In genomic region chr16:18388583-18389435, GRCm38 (mm10) we compare ENCODE assay signal across 9 mouse cellular contexts. TPM values are rescaled to one million over a fixed set of nuclear protein-coding genes. Genes with fewer than 3 reads are reported as not detected.
DNase-seq lines count a peak whose midpoint lies in the region; ATAC-seq lines count a peak whose summit lies in the region.
"Had no signal": no experiment of that assay in that cellular context is flagged by ENCODE, and none has a peak within 500 bp of the region (broad histone marks: within the 10 kb centered on the region; RNA-seq: fewer than 3 reads in every experiment).

No protein-coding gene starts in this region.

- H3K4me2 ChIP-seq in heart, embryonic 12.5 days = no peak overlapping the region
- H3K4me2 ChIP-seq in hindbrain, embryonic 14.5 days (replicated peaks) = no peak overlapping the region

- no peaks in the 10 kb centered on the region for H3K27me3 ChIP-seq in heart, embryonic 12.5 days (replicated peaks)
- H3K27me3 ChIP-seq in hindbrain, embryonic 14.5 days (ENCODE audit: control insufficient read depth, insufficient read depth, low read length) = no peaks in the 10 kb centered on the region

- H3K4me3 ChIP-seq in heart, embryonic 12.5 days = no peak overlapping the region
- no peak overlapping the region for H3K4me3 ChIP-seq in hindbrain, embryonic 14.5 days (replicated peaks; ENCODE audit: low read length)

- H3K27ac ChIP-seq in heart, embryonic 12.5 days (ENCODE audit: poor library complexity, severe bottlenecking) = no peak overlapping the region
- peak overlapping the region; percentile 69 for H3K27ac ChIP-seq in hindbrain, embryonic 14.5 days
- H3K27ac ChIP-seq: macrophage had no signal

- 88% methylated on average over 14 of the region's 14 CpGs for WGBS in heart, embryonic 12.5 days
- WGBS in hindbrain, embryonic 14.5 days = 59% methylated on average over 14 of the region's 14 CpGs

- no peak for DNase-seq in heart, adult 18-20 months
- peak; percentile 50 for DNase-seq in fat pad, adult 2 months (ENCODE audit: extremely low read depth, low read depth, low spot score)
- no peak for DNase-seq in hindbrain, embryonic 14.5 days (ENCODE audit: low spot score)
- DNase-seq in lung, postnatal 10 days = peak; percentile 24
- no peak for DNase-seq in frontal cortex, postnatal 10 days (ENCODE audit: low spot score in 2 of 2)
- no peak for DNase-seq in spleen, postnatal 10 days (ENCODE audit: low spot score in 2 of 2)

- H3K9me3 ChIP-seq in heart, embryonic 12.5 days (replicated peaks) = no peaks in the 10 kb centered on the region
- no peaks in the 10 kb centered on the region for H3K9me3 ChIP-seq in hindbrain, embryonic 14.5 days (ENCODE audit: control insufficient read depth, low read length)

- no peak for ATAC-seq in heart, embryonic 12.5 days (ENCODE audit: insufficient number of reproducible peaks, low FRiP score)
- ATAC-seq in hindbrain, embryonic 14.5 days (ENCODE audit: low FRiP score) = no peak
- ATAC-seq in megakaryocyte-erythroid progenitor cell, adult 5-6 weeks (replicated peaks; ENCODE audit: low FRiP score, low TSS enrichment, poor library complexity, severe bottlenecking) = no peak

- H3K4me1 ChIP-seq in heart, embryonic 12.5 days (replicated peaks) = peaks cover 41% of the 10 kb centered on the region
- peaks cover 35% of the 10 kb centered on the region for H3K4me1 ChIP-seq in hindbrain, embryonic 14.5 days (replicated peaks; ENCODE audit: control insufficient read depth, insufficient read depth, low read length)

- H3K9ac ChIP-seq in heart, embryonic 12.5 days = peak overlapping the region; percentile 37; the same call in 1 of the 2 replicates
- H3K9ac ChIP-seq in hindbrain, embryonic 14.5 days = no peak overlapping the region

- no peaks in the 10 kb centered on the region for H3K36me3 ChIP-seq in heart, embryonic 12.5 days
- 0 out of 2 replicates have a peak, but pooled peaks cover 4% of the 10 kb centered on the region for H3K36me3 ChIP-seq in hindbrain, embryonic 14.5 days (replicated peaks; ENCODE audit: control insufficient read depth, insufficient read depth)

RNA-seq across cellular contexts. Expression of gene Txnrd2, which starts 37.4 kb away (rescaled TPM):
- 34.9 and 37.2 TPM in 2 replicates for polyA plus RNA-seq in heart, embryonic 12.5 days (2016; fragmentation: Nextera tagmentation; extraction: Ambion mirVana)
- 10 to 100 TPM; 42.9 to 44.4 TPM for total RNA-seq in heart, adult 18-20 months (2021)
- 26.0 and 28.2 TPM in 2 replicates for polyA plus RNA-seq in hindbrain, embryonic 14.5 days (2014; fragmentation: Nextera tagmentation; extraction: Ambion mirVana)
- total RNA-seq in megakaryocyte-erythroid progenitor cell, adult 5-6 weeks (2014; fragmentation: Nextera tagmentation) = 75.4 and 82.3 TPM in 2 replicates
- 97.2 and 145 TPM in 2 replicates for total RNA-seq in megakaryocyte-erythroid progenitor cell, adult 5-6 weeks (2017)

RNA-seq across cellular contexts. Expression of gene Comt, which starts 37.8 kb away (rescaled TPM):
- 88.2 and 90.8 TPM in 2 replicates for polyA plus RNA-seq in heart, embryonic 12.5 days (2016; fragmentation: Nextera tagmentation; extraction: Ambion mirVana)
- 100 to 1,000 TPM; 123 to 141 TPM for total RNA-seq in heart, adult 18-20 months (2021)
- 91.6 and 99.4 TPM in 2 replicates for polyA plus RNA-seq in hindbrain, embryonic 14.5 days (2014; fragmentation: Nextera tagmentation; extraction: Ambion mirVana)
- total RNA-seq in megakaryocyte-erythroid progenitor cell, adult 5-6 weeks (2014; fragmentation: Nextera tagmentation) = 84.0 and 105 TPM in 2 replicates
- total RNA-seq in megakaryocyte-erythroid progenitor cell, adult 5-6 weeks (2017) = 56.1 and 59.7 TPM in 2 replicates

RNA-seq across cellular contexts. Expression of gene Arvcf, which starts 40.8 kb away (rescaled TPM):
- polyA plus RNA-seq in heart, embryonic 12.5 days (2016; fragmentation: Nextera tagmentation; extraction: Ambion mirVana) = 32.5 and 36.9 TPM in 2 replicates
- 10 to 100 TPM; 13.1 to 15.1 TPM for total RNA-seq in heart, adult 18-20 months (2021)
- polyA plus RNA-seq in hindbrain, embryonic 14.5 days (2014; fragmentation: Nextera tagmentation; extraction: Ambion mirVana) = 53.2 and 64.6 TPM in 2 replicates
- total RNA-seq in megakaryocyte-erythroid progenitor cell, adult 5-6 weeks (2014; fragmentation: Nextera tagmentation) = 14.0 and 16.5 TPM in 2 replicates
- 14.3 and 19.4 TPM in 2 replicates for total RNA-seq in megakaryocyte-erythroid progenitor cell, adult 5-6 weeks (2017)

RNA-seq across cellular contexts. Expression of gene Tango2, which starts 40.9 kb away (rescaled TPM):
- 48.4 and 50.3 TPM in 2 replicates for polyA plus RNA-seq in heart, embryonic 12.5 days (2016; fragmentation: Nextera tagmentation; extraction: Ambion mirVana)
- 100 to 1,000 TPM; 170 to 176 TPM for total RNA-seq in heart, adult 18-20 months (2021)
- 94.5 and 97.9 TPM in 2 replicates for polyA plus RNA-seq in hindbrain, embryonic 14.5 days (2014; fragmentation: Nextera tagmentation; extraction: Ambion mirVana)
- 76.7 and 91.5 TPM in 2 replicates for total RNA-seq in megakaryocyte-erythroid progenitor cell, adult 5-6 weeks (2014; fragmentation: Nextera tagmentation)
- total RNA-seq in megakaryocyte-erythroid progenitor cell, adult 5-6 weeks (2017) = 16.9 and 20.4 TPM in 2 replicates

Comparison
In these comparisons a context has a peak if more than half of its experiments do, and no peak if none do; other contexts are left out.
1. DNase-seq: peak in fat pad, adult 2 months (single experiment) and lung, postnatal 10 days (single experiment); none in heart, adult 18-20 months (0 of 2), hindbrain, embryonic 14.5 days (single experiment), frontal cortex, postnatal 10 days (0 of 2) and spleen, postnatal 10 days (0 of 2).